Mouse (Mus musculus) large intestine, adult 2 months (tissue): ENCODE measurements around the gene Faah. TPM values are rescaled to one million over a fixed set of nuclear protein-coding genes. Genes with fewer than 3 reads are reported as not detected.

Source experiments
- polyA plus RNA-seq: library from polyadenylated mRNA; depleted of rRNA; stranded (reverse); fragments of >200 nt; gene quantifications from 2 replicates; pipeline ENCODE4 v1.2.3, GENCODE M21; 2012; rRNA removed

Gene Faah
- polyA plus RNA-seq, 1 experiment = 58.1 TPM

Other genes starting within 250 kb of the Faah start
- 0.32 and 0.60 TPM in 2 replicates for gene Tex38, start 236.9 kb downstream of the Faah start, polyA plus RNA-seq
- 15.0 and 24.4 TPM in 2 replicates for gene Atpaf1, start 233.1 kb downstream of the Faah start, polyA plus RNA-seq
- 16.7 and 62.4 TPM in 2 replicates for gene Mob3c, start 189.8 kb downstream of the Faah start, polyA plus RNA-seq
- gene Mknk1, start 178.7 kb downstream of the Faah start, polyA plus RNA-seq = 23.6 and 39.7 TPM in 2 replicates
- not detected in 2 replicates for gene Kncn, start 133.5 kb downstream of the Faah start, polyA plus RNA-seq
- not detected in 2 replicates for gene 6430628N08Rik, start 127.3 kb downstream of the Faah start, polyA plus RNA-seq
- gene Dmbx1, start 78.0 kb downstream of the Faah start, polyA plus RNA-seq = not detected in 2 replicates
- gene Nsun4, start 36.0 kb upstream of the Faah start, polyA plus RNA-seq = 9.2 and 10.9 TPM in 2 replicates
- gene Uqcrh, start 57.1 kb upstream of the Faah start, polyA plus RNA-seq = 240 and 273 TPM in 2 replicates
- gene Lrrc41, start 57.3 kb upstream of the Faah start, polyA plus RNA-seq = 41.8 and 58.8 TPM in 2 replicates
- 6.2 and 7.0 TPM in 2 replicates for gene Rad54l, start 105.8 kb upstream of the Faah start, polyA plus RNA-seq
- gene Pomgnt1, start 105.9 kb upstream of the Faah start, polyA plus RNA-seq = 23.0 and 26.3 TPM in 2 replicates
- gene Lurap1, start 133.4 kb upstream of the Faah start, polyA plus RNA-seq = 0.55 and 0.63 TPM in 2 replicates
- 109 and 298 TPM in 2 replicates for gene Tspan1, start 149.7 kb upstream of the Faah start, polyA plus RNA-seq
- not detected in 2 replicates for gene 1700042G07Rik, start 155.4 kb upstream of the Faah start, polyA plus RNA-seq
- not detected in 2 replicates for gene Gm49337, start 155.5 kb upstream of the Faah start, polyA plus RNA-seq
- 2.7 and 7.4 TPM in 2 replicates for gene Pik3r3, start 203.7 kb upstream of the Faah start, polyA plus RNA-seq